Mouse (Mus musculus) cerebellum, adult (tissue): ENCODE measurements at regions not wholly inside any gene's neighbourhood (a gene's known extent, or its start where the extent isn't known, plus 50 kb on each side); places are given as distances from the start of the nearest gene placed in this dataset.
"Not testable (repeated sequence)": the region's sequence is repeated elsewhere in the genome, so short reads cannot be mapped to it uniquely, and the experiment has no call there.

Experiments used
- ATAC-seq: cut with Nextera tagmentation; 2 replicates; pipeline ENCODE4 v1.9.2; 2017; ENCODE audit warnings: mild to moderate bottlenecking, moderate library complexity, mixed read lengths; ENCODE audit not compliant: insufficient number of reproducible peaks, low FRiP score, low TSS enrichment

- no peak for ATAC-seq
These were observed 230.3 kb upstream of the Pld5 start for GRCm38 (mm10) chr1:176505441-176505840.

DNA sequence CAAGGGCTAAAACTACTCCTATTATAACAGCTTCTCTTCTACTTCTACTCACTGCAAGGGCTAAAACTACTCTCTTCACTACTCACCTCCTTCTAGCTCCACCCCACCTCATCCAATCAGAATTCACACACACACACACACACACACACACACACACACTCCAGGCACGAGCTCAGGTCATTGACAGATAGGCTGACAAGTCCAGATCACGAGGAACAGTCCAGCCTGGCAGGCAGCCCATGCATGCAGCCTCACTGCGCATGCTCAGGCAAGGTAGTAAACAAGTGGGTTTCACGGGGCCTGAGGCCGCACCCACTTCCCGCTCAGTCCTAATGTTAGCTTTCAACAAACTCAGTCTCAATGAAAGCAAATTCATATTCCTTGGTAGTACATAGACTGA lies 229.6 kb upstream of the Pld5 start:
- ATAC-seq, result not testable (repeated sequence)

DNA sequence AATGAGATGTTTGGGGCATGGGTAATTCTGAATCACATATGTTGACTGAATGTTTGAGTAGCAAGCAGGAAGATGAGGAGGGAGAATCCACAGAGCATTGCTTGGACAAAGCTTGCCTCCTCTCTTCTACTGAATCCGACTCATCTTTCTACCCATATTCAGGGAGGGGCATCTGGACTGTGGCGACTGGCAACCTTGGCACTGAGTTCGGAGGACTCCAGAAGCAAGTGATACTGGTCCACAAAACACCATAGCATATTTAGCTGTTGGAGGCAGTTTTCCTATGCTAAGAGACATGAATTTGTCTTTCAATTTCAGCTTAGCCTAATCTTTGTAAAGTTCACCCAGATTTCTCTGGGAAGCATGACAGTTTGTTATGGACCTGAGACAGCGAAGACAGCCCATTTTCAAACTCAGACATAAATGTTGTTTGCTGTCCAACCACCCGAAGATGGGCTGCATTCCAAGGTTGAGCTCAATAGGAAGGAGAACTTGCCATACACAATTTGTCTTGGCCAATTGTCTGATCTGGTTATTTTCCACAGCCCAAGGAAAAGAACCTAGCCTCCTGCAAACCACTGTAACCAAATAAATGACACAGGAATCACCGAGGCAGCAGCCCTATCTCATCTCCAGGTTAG lies 224.0 kb upstream of the Pld5 start:
- ATAC-seq, result peak; percentile 66

- no peak for ATAC-seq
These were observed 193.4 kb upstream of the Pld5 start for GRCm38 (mm10) chr1:176468560-176468959.

DNA sequence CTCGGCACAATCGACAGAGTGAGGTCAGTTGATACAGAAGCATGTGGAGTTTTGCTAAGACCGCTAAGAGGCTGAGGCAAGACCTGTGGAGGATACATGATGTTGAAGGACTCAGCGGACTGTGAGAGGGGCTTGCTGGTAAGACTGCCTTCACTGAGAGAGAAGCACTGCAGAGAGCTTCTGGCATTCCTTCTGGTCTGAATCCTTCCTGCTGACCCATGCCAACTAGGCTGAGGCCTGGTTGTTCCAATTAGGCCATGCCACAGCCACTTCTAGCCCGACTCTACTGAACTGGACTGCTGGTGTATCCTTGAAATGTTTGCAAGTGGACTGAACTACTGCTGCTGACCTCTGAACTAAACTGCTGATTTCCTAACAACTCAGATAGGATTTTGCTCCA lies 187.0 kb upstream of the Pld5 start:
- ATAC-seq, result peak; percentile 68

GRCm38 (mm10) chr1:176446735-176447134 lies 171.6 kb upstream of the Pld5 start:
- ATAC-seq, result 0 out of 2 replicates have a peak, but pooled peaks have one; percentile 40

DNA sequence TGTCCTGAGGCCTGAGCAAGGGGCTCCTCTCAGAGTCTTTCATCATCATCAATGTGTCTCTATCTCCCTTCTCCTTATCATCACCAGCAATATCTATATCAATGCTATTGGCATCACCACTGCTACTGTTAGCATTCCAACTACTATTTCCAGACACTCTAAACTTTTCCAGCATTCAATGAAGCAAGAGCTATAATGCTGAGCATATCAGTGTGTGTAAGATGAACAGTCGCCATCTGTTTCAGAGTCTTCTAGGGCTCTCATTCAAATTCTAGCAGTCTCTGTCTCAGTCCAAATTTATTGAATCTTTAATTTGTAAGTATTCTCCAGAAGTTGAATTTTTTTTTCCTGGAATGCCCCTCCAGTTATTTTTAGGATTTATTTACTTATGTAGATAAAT lies 168.6 kb upstream of the Pld5 start:
- ATAC-seq, result no peak

DNA sequence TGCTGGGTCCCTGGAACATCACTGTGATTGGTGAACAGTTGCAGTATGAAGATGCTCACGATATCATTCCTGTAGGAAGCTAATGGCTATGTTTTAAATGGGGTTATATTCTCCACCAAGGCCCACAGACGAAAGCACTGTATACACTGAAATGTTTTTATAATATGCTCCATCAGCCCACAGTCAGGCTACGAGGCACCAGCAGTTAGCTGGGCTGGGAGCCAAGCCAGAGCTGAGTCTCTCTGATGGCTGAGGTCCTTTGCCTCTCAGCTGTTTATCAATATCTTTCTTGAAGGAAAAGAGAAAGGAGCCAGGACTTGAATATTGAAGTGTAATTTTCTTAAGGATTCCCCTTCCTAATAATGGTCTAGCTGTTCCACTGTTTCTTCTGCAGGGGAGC lies 165.1 kb upstream of the Pld5 start:
- no peak for ATAC-seq

- ATAC-seq, result no peak
These were observed 152.7 kb upstream of the Pld5 start for GRCm38 (mm10) chr1:176427835-176428234.

GRCm38 (mm10) chr1:176427046-176427445 lies 151.9 kb upstream of the Pld5 start:
- no peak for ATAC-seq

DNA sequence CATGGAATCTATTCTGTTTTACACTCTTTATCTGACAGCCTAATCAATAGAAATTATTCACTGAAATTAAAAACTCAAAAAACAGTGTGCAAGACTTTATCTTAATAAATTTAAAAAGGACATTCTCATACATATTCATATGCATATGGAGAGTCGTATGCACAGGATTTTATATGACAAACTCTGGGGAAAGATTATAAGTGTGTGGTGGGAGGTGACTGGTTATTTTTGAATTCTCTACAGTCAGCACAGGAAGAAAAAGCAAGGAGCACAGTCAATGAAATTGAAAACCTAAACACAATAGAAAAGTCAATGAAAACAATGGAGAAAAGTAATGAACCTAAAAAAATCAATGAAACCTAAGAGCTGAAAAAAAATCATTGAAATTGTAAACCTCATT lies 142.1 kb upstream of the Pld5 start:
- ATAC-seq, result no peak

DNA sequence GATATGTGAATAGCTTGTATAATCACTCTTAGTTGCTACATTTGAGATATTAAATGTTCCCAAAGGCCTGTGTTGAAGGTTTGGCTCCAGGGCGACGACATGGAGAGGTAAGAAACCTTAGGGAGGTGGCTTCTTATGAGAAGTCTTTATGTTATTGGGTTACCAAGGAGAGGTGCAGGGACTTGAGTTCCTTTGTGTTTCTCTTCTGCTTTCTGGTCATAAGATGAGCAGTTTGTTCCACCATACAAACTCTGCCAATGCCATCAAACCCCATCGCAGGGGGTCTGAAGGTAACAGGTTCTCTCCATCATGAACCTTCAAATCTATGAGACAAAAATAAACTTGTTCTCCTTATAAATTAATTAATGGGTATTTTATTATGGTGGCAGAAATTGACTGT lies 129.0 kb upstream of the Pld5 start:
- no peak for ATAC-seq

- ATAC-seq, result no peak
These were observed 104.5 kb upstream of the Pld5 start for GRCm38 (mm10) chr1:176379645-176380044.

DNA sequence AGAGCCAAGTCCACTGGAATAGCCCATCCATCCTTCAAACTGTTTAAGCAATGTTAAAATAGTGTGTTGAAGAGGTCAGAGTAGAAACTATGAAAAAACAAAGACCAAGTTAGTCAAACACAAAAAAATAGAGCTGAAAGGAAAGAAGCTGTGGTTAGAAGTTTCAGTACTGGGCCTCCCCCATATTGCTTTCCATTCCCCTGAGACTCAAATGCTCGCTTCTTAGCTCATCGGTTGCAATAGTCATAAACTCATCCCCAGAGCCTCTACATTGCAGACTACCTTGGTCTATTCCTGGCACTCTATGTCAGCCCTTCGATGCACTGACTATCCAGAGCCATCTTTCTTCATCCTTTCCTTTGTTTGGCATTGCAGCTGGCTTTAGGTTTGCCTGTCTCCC lies 91.8 kb upstream of the Pld5 start:
- no peak for ATAC-seq

- no peak for ATAC-seq
These were observed 85.8 kb upstream of the Pld5 start for GRCm38 (mm10) chr1:176360957-176361356.

- ATAC-seq, result no peak
These were observed 85.0 kb upstream of the Pld5 start for GRCm38 (mm10) chr1:176359992-176360724.

DNA sequence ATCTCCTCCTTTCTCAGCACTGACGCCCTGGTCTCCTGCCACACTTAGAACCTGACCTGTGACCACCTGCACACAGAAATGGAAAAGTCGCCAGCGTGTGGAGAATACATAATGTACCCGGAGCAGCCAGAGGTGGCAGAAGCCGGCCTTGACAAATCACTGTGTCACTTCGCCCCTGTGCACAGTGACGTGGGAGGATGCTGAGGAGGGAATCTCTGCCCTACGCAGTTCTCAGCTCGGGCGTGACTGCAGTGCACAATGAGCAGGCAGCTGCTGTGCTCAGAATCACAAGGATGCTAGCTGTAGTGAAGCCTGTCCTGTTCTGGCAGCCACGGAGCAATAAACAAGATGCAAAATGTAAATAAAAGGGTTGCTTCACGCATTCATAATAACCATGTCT lies 80.2 kb upstream of the Pld5 start:
- peak; percentile 68 for ATAC-seq

- ATAC-seq, result no peak
These were observed 79.8 kb upstream of the Pld5 start for GRCm38 (mm10) chr1:176354898-176355297.

DNA sequence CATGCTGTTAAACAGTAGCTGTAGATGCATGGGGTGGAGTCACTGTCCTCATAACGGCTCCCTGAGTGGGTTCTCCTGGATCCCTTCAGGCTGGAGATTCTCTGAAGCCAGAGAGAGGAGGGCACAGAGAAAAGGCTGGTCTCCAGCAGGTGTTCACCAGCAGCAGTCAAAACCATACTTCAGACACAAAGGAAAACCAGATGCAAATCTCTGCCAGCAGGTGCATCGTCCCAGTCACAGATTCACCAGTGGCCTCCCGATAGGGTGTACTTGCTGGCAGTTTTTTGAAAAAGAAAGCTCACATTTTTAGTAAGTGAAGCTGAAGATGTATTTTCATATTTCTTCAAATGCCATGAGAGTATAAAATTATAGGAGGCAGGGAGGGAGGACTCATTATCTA lies 77.6 kb upstream of the Pld5 start:
- ATAC-seq, result no peak

DNA sequence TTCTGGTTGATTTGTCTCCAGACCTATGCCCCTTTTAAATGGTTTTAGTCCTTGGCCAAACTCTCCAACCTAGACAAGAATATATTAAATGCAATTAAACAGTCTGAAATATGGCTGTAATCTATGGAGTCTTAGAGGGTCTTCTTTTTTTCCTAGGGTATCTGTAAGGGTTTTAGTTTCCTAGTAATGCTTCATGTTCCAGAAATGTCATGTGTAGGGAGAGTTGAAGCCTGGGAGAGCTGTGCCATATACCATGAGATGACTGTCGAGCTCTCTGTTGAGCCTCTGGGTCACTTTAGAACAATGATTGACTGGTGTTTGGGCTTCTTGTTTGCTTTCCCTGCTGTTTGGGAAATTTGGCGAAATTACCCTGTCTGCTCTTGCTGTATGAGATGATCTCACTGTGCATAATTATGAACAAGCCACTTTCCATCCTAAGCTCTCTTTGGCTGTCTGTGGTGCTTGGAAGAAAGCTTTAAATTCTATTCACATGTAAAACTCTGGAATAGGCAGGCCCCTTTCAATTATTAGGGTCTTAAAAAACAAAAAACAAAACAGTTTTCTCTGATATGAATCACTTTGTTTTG lies 74.9 kb upstream of the Pld5 start:
- ATAC-seq, result no peak

DNA sequence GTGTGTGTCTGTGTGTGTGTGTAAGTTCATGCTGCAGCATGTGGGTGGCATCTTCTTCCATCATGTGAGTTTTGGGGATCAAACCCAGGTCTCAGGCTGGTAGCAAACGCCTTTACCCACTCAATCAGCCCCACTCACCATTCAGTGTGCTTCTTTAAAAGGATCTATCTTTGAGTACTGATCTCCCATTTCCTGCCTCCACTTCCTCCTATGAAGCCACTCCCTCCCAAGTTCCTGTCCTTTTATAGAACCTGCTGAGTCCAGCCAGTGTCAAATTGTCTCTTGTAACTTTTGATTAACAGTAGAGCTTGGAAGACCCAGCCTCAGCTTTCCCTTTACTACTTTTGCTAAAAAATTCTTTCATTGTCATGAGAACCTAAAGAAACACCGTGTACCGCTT lies 73.0 kb upstream of the Pld5 start:
- no peak for ATAC-seq

GRCm38 (mm10) chr1:176331344-176331743 lies 56.2 kb upstream of the Pld5 start:
- ATAC-seq, result no peak
